Mouse (Mus musculus) intestine, embryonic 14.5 days (tissue): ENCODE results near the gene Nup153. TPM values are rescaled to one million over a fixed set of nuclear protein-coding genes. Genes with fewer than 3 reads are reported as not detected.

Experiments used
- ATAC-seq: fragments of 200-750 bp; cut with Nextera tagmentation; replicated peaks from 2 replicates; pipeline ENCODE4 v1.8.0; 2017; ENCODE audit warnings: low read depth, moderate number of reproducible peaks, moderate TSS enrichment, moderate library complexity; ENCODE audit not compliant: low FRiP score, low TSS enrichment
- DNase-seq: peaks from one replicate; pipeline ENCODE4 v3.0.0-alpha.2; 2018; ENCODE audit warnings: low spot score
- H3K27ac ChIP-seq: fragments of 300-500 bp; sonication (generic); 2 replicates; pipeline ENCODE4 v1.5.1; 2014; ENCODE audit warnings: low read depth, mild to moderate bottlenecking, control low read depth
- H3K27me3 ChIP-seq: fragments of 300-500 bp; sonication (generic); replicated peaks from 2 replicates; pipeline ENCODE4 v1.6.1; 2014; ENCODE audit warnings: low read length, control low read depth; ENCODE audit not compliant: control insufficient read depth, insufficient read depth
- H3K36me3 ChIP-seq: fragments of 300-500 bp; sonication (generic); 2 replicates; pipeline ENCODE4 v1.6.1; 2014; ENCODE audit warnings: low read length, control low read depth; ENCODE audit not compliant: control insufficient read depth, insufficient read depth
- H3K4me1 ChIP-seq: fragments of 300-500 bp; sonication (generic); replicated peaks from 2 replicates; pipeline ENCODE4 v1.6.1; 2014; ENCODE audit warnings: low read length, control low read depth, mixed read lengths; ENCODE audit not compliant: control insufficient read depth, insufficient read depth
- H3K4me2 ChIP-seq: fragments of 300-500 bp; sonication (generic); 2 replicates; pipeline ENCODE4 v1.6.1; 2014; ENCODE audit warnings: low read length
- H3K4me3 ChIP-seq: fragments of 300-500 bp; sonication (generic); 2 replicates; pipeline ENCODE4 v1.5.1; 2014; ENCODE audit warnings: low read depth, low read length, control low read depth, mixed read lengths
- H3K9ac ChIP-seq: fragments of 300-500 bp; sonication (generic); 2 replicates; pipeline ENCODE4 v1.6.1; 2014; ENCODE audit warnings: mild to moderate bottlenecking, low read length
- H3K9me3 ChIP-seq: fragments of 300-500 bp; sonication (generic); 2 replicates; pipeline ENCODE4 v1.6.1; 2016; ENCODE audit warnings: low read length, control low read depth; ENCODE audit not compliant: control insufficient read depth
- WGBS: fragments of 180-500 bp; shearing (Covaris S2); extraction: QIAGEN DNeasy Blood & Tissue Kit; methylation state at CpG from one replicate; pipeline ENCODE4 v1.1.7; 2014; 5-methylcytosine and 5-hydroxymethylcytosine counted together
- polyA plus RNA-seq: library from polyadenylated mRNA; unstranded; fragments of >200 nt; fragmentation: Nextera tagmentation; extraction: Ambion mirVana; gene quantifications from 2 replicates; pipeline ENCODE4 v1.2.1, GENCODE M21; 2014

Nup153 gene
- polyA plus RNA-seq, 1 experiment from 2014 or later: 37.5 TPM

DNA sequence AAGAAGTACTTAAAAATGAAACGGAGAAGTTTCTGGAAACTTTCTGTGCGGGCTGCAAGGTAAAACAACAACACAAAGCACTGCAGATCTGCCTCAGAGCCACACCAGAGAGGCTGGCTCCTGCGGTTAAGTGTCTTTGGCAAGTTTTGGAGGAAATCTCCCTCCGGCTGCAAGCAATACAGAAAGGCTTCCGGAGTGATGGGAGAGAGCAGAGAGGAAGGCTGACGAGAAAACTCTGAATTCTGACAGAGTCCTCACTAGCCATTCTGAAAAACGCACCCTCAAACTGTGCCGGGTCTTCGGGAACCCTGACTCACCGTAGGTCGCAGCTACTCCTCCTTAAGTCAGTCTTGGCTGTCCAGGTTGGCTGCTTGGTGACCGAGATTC, 8.7 kb upstream of the Nup153 start:
- peak overlapping the region; percentile 92 for H3K4me2 ChIP-seq
- peak overlapping the region; percentile 47 for H3K9ac ChIP-seq
- ATAC-seq (no peak), DNase-seq (peak; percentile 65)
- no peak overlapping the region for H3K27ac ChIP-seq
- H3K36me3 ChIP-seq: no peaks in the 10 kb centered on the region
- H3K9me3 ChIP-seq: no peaks in the 10 kb centered on the region
- WGBS: 2% methylated on average over 12 of the region's 12 CpGs
- H3K4me3 ChIP-seq: peak overlapping the region; percentile 51
- H3K4me1 ChIP-seq: 0 out of 2 replicates have a peak, but pooled peaks cover 3% of the 10 kb centered on the region
- no peaks in the 10 kb centered on the region for H3K27me3 ChIP-seq

DNA sequence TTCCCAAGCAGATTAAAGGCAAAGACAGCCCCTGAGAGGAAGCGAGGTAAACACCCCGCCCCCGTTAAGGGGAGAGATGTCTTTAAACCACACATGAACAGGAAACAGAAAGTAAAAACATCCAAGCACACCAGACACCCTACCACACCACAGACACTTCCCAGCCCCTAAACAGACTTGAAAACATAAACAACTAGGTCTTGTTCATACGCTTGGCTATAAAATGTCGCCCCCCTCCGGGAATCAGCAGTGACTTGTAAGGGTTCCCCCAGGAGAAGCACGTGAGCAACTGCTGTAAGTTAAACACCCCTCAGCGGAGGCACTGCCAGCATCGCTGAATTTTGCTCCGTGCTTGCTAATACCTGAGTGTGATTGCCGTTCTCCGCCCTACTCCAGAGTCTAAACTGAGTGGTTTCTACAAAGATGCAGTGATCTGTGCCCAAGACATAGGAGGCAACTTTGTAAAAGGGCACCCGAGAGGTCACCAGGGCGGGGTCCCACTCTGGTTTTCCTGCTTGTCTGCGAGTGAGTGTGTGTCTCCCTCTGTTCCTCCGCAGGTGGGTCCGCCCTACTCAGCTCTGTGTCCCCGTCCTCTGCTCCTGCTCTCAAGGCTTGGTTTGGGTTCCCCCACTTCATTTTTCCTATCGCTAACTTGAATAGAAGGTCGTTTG, 8.2 kb upstream of the Nup153 start:
- Histone ChIP-seq H3K27ac (0 out of 2 replicates have a peak overlapping the region, but pooled peaks have one; percentile 6), H3K4me1 (0 out of 2 replicates have a peak, but pooled peaks cover 3% of the 10 kb centered on the region), H3K4me3 (peak overlapping the region; percentile 51), H3K36me3 (no peaks in the 10 kb centered on the region), H3K9me3 (no peaks in the 10 kb centered on the region), H3K4me2 (peak overlapping the region; percentile 92), H3K27me3 (no peaks in the 10 kb centered on the region), H3K9ac (peak overlapping the region; percentile 47)
- under 1% methylated on average over 20 of the region's 20 CpGs for WGBS
- DNase-seq (peak; percentile 75), ATAC-seq (peak; percentile 69)

DNA sequence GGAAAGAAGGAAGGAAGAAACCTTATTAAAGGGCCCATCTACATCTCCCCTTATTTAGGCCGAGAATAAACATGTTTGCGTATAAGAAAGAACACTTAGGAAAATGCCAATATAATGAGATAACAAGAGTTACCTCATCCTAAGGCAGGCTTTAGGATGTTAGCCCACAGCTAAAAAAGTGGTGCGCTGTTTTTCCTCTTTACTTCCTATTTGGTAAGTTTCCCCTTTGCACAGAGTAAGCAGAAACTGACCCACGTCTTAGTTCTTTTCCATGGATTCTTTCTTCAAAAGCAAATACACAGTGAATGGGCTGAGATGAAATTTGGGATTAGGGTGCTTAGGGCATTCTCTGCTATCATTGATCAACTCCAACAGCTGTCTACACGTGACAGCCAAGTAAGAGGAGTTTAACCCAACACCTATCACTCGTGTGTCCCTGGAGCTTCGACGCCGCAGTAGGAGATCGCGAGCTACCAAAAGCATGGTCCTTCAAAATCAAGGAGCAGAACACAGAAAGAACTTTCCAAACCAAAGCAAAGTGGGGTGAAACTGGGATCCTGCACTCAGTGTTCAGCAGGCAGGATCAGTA, 7.6 kb upstream of the Nup153 start:
- ATAC-seq (no peak), DNase-seq (no peak)
- no peaks in the 10 kb centered on the region for H3K9me3 ChIP-seq
- H3K9ac ChIP-seq: peak overlapping the region; percentile 47
- WGBS: 31% methylated on average over 11 of the region's 11 CpGs
- 0 out of 2 replicates have a peak, but pooled peaks cover 3% of the 10 kb centered on the region for H3K4me1 ChIP-seq
- H3K27ac ChIP-seq: 0 out of 2 replicates have a peak overlapping the region, but pooled peaks have one; percentile 6
- H3K27me3 ChIP-seq: no peaks in the 10 kb centered on the region
- peak overlapping the region; percentile 92 for H3K4me2 ChIP-seq
- no peaks in the 10 kb centered on the region for H3K36me3 ChIP-seq
- H3K4me3 ChIP-seq: peak overlapping the region; percentile 51

DNA sequence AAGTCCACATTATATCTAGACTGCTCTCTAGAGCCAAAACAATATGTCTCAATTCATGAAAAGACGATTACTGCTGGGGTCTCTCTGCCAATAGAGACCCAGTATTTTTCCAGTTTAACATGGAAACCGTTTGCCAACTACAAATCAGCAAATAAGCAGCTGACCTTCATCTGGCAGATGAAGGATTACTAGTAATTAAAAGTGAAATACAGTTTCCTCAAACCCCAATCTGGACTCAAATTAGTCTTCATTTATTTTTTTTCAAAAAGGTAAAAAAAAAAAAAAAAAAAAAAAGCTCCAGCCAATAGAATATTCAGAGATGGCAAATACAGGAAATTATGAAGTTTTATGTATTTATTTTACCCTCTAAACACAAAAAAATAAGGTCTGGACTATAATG, 2.3 kb upstream of the Nup153 start:
- H3K4me3 ChIP-seq: no peak overlapping the region
- H3K27ac ChIP-seq: no peak overlapping the region
- H3K4me1 ChIP-seq: peaks cover 9% of the 10 kb centered on the region; the same call in 1 of the 2 replicates
- WGBS: 68% methylated on average over 2 of the region's 2 CpGs
- no peak overlapping the region for H3K9ac ChIP-seq
- no peak overlapping the region for H3K4me2 ChIP-seq
- no peaks in the 10 kb centered on the region for H3K9me3 ChIP-seq
- H3K27me3 ChIP-seq: no peaks in the 10 kb centered on the region
- DNase-seq: no peak
- H3K36me3 ChIP-seq: no peaks in the 10 kb centered on the region
- ATAC-seq: no peak

DNA sequence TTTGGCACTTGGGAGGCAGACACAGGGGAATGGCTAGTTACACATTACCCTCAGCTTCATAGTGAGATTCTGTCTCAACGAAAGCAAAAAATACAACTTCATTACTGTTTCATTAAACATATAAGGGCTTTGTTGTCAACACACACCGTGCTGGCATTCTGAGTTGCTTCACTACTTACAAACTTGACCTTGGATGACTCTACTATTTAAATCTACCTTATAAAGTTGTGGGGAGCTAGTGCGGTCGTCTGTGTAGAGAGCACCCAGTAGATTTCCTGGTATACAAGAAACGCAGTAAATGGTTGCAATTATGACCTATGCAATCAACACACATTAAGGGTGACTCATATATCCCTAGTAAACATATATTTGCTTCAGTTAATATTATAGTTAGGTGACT, 671 bp upstream of the Nup153 start:
- Histone ChIP-seq H3K27ac (no peak overlapping the region; the same call in 1 of the 2 replicates), H3K9me3 (no peaks in the 10 kb centered on the region), H3K4me2 (peak overlapping the region; percentile 51), H3K27me3 (no peaks in the 10 kb centered on the region), H3K9ac (peak overlapping the region; percentile 52), H3K4me3 (peak overlapping the region; percentile 74), H3K36me3 (no peaks in the 10 kb centered on the region), H3K4me1 (peaks cover 13% of the 10 kb centered on the region; the same call in 1 of the 2 replicates)
- 30% methylated on average over 5 of the region's 5 CpGs for WGBS
- ATAC-seq (no peak), DNase-seq (no peak)

DNA sequence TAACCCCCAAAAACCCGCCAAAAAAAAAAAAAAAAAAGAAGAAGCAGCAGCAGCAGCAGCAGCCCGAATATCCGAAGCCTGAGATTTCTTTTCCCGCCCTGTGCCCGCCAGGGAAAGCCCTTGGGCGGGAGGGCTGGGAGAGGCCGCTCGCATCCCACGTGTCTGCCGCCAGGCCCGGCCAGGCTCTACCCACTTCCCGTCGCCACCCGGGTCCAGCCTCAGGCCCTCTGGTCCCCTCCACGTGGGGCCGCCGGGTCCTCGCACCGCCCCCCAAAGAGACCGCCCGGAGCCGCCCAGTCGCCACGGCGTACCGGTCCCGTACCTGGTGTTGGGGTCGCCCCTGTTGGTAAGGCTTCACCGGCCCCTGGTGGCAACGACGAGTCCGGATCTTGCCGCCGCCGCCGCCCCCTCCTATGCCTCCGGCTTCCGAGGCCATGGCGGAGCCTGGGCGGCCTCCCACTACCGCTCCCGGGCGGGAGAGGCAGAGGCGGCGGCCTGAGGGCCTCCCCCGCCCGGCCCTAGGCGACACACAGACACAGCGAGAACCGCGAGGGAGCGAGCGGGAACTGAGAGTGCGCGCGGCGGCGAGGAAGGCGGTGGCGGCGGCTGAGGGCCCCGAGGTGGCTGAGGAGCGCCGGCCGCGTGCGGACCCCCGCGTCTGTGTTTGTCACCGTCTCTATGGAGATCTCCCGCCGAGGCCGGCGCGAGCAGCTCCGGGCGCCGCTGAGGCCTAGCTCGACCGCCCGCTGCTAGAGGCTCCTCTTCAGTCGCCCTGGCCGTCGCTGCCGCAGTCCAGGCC, 503 bp downstream of the Nup153 start:
- Histone ChIP-seq H3K9ac (peak overlapping the region; percentile 93), H3K4me3 (peak overlapping the region; percentile 74), H3K4me2 (peak overlapping the region; percentile 81), H3K36me3 (no peaks in the 10 kb centered on the region), H3K9me3 (no peaks in the 10 kb centered on the region), H3K4me1 (peaks cover 13% of the 10 kb centered on the region; the same call in 1 of the 2 replicates), H3K27me3 (no peaks in the 10 kb centered on the region), H3K27ac (peak overlapping the region; percentile 98)
- under 1% methylated on average over 75 of the region's 85 CpGs for WGBS
- DNase-seq: peak; percentile 86
- ATAC-seq: peak; percentile 89

DNA sequence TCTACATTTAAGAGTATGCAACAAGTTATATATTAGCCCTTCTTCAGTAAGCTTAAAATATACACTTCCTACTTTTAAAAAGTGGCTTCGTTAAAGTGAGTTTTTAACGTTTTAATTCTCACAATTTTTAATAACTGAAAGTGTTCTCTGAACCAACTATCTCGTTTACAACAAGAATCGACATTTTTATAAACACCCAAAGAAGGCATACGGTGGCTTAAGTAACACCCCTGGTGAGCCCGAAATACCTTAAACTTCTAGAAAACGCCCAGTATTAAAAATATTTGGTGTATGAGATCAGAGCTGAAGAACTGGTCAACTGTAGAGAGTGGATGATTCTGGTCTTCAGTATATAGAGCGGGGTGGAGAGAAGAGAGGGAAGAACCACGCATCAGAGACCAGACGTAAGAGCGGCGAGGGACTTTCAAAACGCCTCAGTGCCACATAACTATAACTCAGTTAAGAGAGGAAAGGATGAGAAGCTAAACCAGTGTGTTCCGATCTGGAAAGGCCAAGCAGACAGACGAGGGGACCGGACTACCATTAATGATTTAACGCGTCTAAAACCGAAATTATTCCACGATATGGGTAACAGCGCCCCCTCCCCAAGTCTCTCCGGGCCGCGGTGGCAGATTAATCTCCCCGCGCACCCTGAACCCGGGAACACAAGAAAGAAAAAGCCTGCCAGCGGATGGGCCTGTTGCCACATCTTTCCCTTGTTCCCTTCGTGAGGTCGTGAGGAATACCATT, 1.3 kb downstream of the Nup153 start:
- DNase-seq (peak; percentile 76), ATAC-seq (no peak)
- Histone ChIP-seq H3K4me3 (peak overlapping the region; percentile 74), H3K9me3 (no peaks in the 10 kb centered on the region), H3K9ac (peak overlapping the region; percentile 93), H3K36me3 (no peaks in the 10 kb centered on the region), H3K4me1 (peaks cover 13% of the 10 kb centered on the region; the same call in 1 of the 2 replicates), H3K27ac (peak overlapping the region; percentile 98), H3K4me2 (peak overlapping the region; percentile 81), H3K27me3 (no peaks in the 10 kb centered on the region)
- WGBS: under 1% methylated on average over 30 of the region's 30 CpGs

DNA sequence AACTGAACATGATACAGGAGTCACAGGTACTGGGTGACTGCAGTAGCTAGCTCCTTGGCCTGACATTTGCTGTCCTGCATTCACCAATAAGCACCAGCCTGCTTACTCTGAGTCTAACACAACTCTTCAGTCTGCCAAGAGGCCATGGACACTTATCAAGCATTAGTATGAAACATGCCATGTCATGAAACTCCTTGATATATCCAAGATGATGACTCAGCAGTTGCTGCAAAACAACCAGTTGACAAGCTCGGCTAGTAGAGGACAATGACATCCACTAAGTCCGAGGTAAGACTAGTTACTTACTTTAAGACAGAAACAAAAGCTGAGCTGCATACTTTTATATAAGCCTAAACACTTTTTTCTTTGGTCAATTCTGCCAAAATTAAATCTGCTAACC, 2.5 kb downstream of the Nup153 start:
- peak overlapping the region; percentile 81 for H3K4me2 ChIP-seq
- peaks cover 13% of the 10 kb centered on the region; the same call in 1 of the 2 replicates for H3K4me1 ChIP-seq
- ATAC-seq (no peak), DNase-seq (no peak)
- H3K27ac ChIP-seq: no peak overlapping the region
- no peak overlapping the region for H3K9ac ChIP-seq
- WGBS: 34% methylated on average over 2 of the region's 2 CpGs
- H3K27me3 ChIP-seq: no peaks in the 10 kb centered on the region
- peak overlapping the region; percentile 74 for H3K4me3 ChIP-seq
- no peaks in the 10 kb centered on the region for H3K9me3 ChIP-seq
- H3K36me3 ChIP-seq: no peaks in the 10 kb centered on the region
